Mouse (Mus musculus): ENCODE results near the gene C1rb. TPM values are rescaled to one million over a fixed set of nuclear protein-coding genes. Genes with fewer than 3 reads are reported as not detected.
"Not testable (repeated sequence)": the region's sequence is repeated elsewhere in the genome, so short reads cannot be mapped to it uniquely, and the experiment has no call there.

Gene C1rb
- polyA plus RNA-seq (2016; fragmentation: Nextera tagmentation; extraction: Ambion mirVana) = not detected in 2 replicates

GRCm38 (mm10) chr6:124570026-124570425, at the start of gene C1rb:
C1rb (plus strand) TSS chr6:124570294.
- H3K27me3 ChIP-seq = no peaks in the 10 kb centered on the region
- H3K4me1 ChIP-seq = no peaks in the 10 kb centered on the region
- H3K27ac ChIP-seq = no peak within 1 kb of the TSS
- no peaks in the 10 kb centered on the region for H3K9me3 ChIP-seq (replicated peaks)
- 2% methylated on average over 8 of the region's 8 CpGs for WGBS
- no peak for ATAC-seq (ENCODE audit: low FRiP score)
- H3K4me3 ChIP-seq = no peak within 1 kb of the TSS
- H3K4me2 ChIP-seq (replicated peaks) = no peak within 1 kb of the TSS
- H3K9ac ChIP-seq = no peak within 1 kb of the TSS
- H3K36me3 ChIP-seq = no peaks in the 10 kb centered on the region

- H3K4me2 ChIP-seq (replicated peaks); H3K36me3 ChIP-seq; H3K9me3 ChIP-seq (replicated peaks); H3K4me1 ChIP-seq; H3K9ac ChIP-seq; ATAC-seq (ENCODE audit: low FRiP score); H3K27ac ChIP-seq; H3K27me3 ChIP-seq; H3K4me3 ChIP-seq: not testable (repeated sequence)
- WGBS = 78% methylated on average over 7 of the region's 7 CpGs
These were observed 48.0 kb upstream of the C1rb start for GRCm38 (mm10) chr6:124522082-124522481.

- WGBS = 76% methylated on average over 3 of the region's 3 CpGs
- Histone ChIP-seq H3K4me2 (replicated peaks) (no peak overlapping the region), H3K9ac (no peak overlapping the region), H3K4me3 (no peak overlapping the region), H3K9me3 (replicated peaks) (no peaks in the 10 kb centered on the region), H3K36me3 (no peaks in the 10 kb centered on the region), H3K4me1 (no peaks in the 10 kb centered on the region), H3K27ac (no peak overlapping the region), H3K27me3 (no peaks in the 10 kb centered on the region)
- no peak for ATAC-seq (ENCODE audit: low FRiP score)
These were observed 42.2 kb upstream of the C1rb start for GRCm38 (mm10) chr6:124527881-124528280.

GRCm38 (mm10) chr6:124531077-124531476, 39.0 kb upstream of the C1rb start:
- H3K4me2 ChIP-seq (replicated peaks) = no peak overlapping the region
- ATAC-seq (ENCODE audit: low FRiP score) = no peak
- WGBS = 84% methylated on average over 8 of the region's 8 CpGs
- H3K27ac ChIP-seq = no peak overlapping the region
- no peaks in the 10 kb centered on the region for H3K27me3 ChIP-seq
- no peak overlapping the region for H3K4me3 ChIP-seq
- no peaks in the 10 kb centered on the region for H3K4me1 ChIP-seq
- no peaks in the 10 kb centered on the region for H3K36me3 ChIP-seq
- no peaks in the 10 kb centered on the region for H3K9me3 ChIP-seq (replicated peaks)
- no peak overlapping the region for H3K9ac ChIP-seq

GRCm38 (mm10) chr6:124536125-124536829, 33.8 kb upstream of the C1rb start:
- 78% methylated on average over 8 of the region's 8 CpGs for WGBS
- H3K27me3 ChIP-seq; H3K9me3 ChIP-seq (replicated peaks); H3K36me3 ChIP-seq; H3K9ac ChIP-seq; H3K27ac ChIP-seq; H3K4me1 ChIP-seq; H3K4me2 ChIP-seq (replicated peaks); ATAC-seq (ENCODE audit: low FRiP score); H3K4me3 ChIP-seq: not testable (repeated sequence)

- not testable (repeated sequence) for H3K9ac ChIP-seq; H3K36me3 ChIP-seq; H3K4me3 ChIP-seq; ATAC-seq (ENCODE audit: low FRiP score); H3K27me3 ChIP-seq; H3K4me2 ChIP-seq (replicated peaks); H3K9me3 ChIP-seq (replicated peaks); H3K4me1 ChIP-seq; H3K27ac ChIP-seq
- 83% methylated on average over 2 of the region's 2 CpGs for WGBS
These were observed 28.9 kb upstream of the C1rb start for GRCm38 (mm10) chr6:124541176-124541575.

- H3K9ac ChIP-seq; H3K27me3 ChIP-seq; H3K4me2 ChIP-seq (replicated peaks); H3K4me1 ChIP-seq; H3K36me3 ChIP-seq; H3K27ac ChIP-seq; H3K4me3 ChIP-seq; H3K9me3 ChIP-seq (replicated peaks); ATAC-seq (ENCODE audit: low FRiP score): not testable (repeated sequence)
- 4% methylated on average over 1 of the region's 1 CpGs for WGBS
These were observed 27.8 kb upstream of the C1rb start, which contains the start of gene C1s1 for GRCm38 (mm10) chr6:124542284-124542683. C1s1 (minus strand) TSS chr6:124542359.

- Histone ChIP-seq H3K9me3 (replicated peaks) (no peaks in the 10 kb centered on the region), H3K9ac (no peak overlapping the region), H3K27ac (no peak overlapping the region), H3K27me3 (no peaks in the 10 kb centered on the region), H3K36me3 (no peaks in the 10 kb centered on the region), H3K4me2 (replicated peaks) (no peak overlapping the region), H3K4me3 (no peak overlapping the region), H3K4me1 (no peaks in the 10 kb centered on the region)
- WGBS = 89% methylated on average over 5 of the region's 6 CpGs
- no peak for ATAC-seq (ENCODE audit: low FRiP score)
These were observed 25.6 kb upstream of the C1rb start for GRCm38 (mm10) chr6:124544466-124544865.

- no peak overlapping the region for H3K9ac ChIP-seq
- no peak overlapping the region for H3K27ac ChIP-seq
- H3K4me2 ChIP-seq (replicated peaks) = no peak overlapping the region
- no peak overlapping the region for H3K4me3 ChIP-seq
- no peaks in the 10 kb centered on the region for H3K4me1 ChIP-seq
- no peaks in the 10 kb centered on the region for H3K36me3 ChIP-seq
- no peaks in the 10 kb centered on the region for H3K27me3 ChIP-seq
- 78% methylated on average over 2 of the region's 2 CpGs for WGBS
- H3K9me3 ChIP-seq (replicated peaks) = peaks cover 8% of the 10 kb centered on the region; the same call in 1 of the 2 replicates
- ATAC-seq (ENCODE audit: low FRiP score) = no peak
These were observed 24.7 kb upstream of the C1rb start for GRCm38 (mm10) chr6:124545425-124545824.

- not testable (repeated sequence) for H3K27me3 ChIP-seq; H3K4me3 ChIP-seq; H3K4me1 ChIP-seq; ATAC-seq (ENCODE audit: low FRiP score); H3K4me2 ChIP-seq (replicated peaks); H3K9ac ChIP-seq; H3K36me3 ChIP-seq; H3K27ac ChIP-seq
- WGBS = 87% methylated on average over 3 of the region's 3 CpGs
- peaks cover 13% of the 10 kb centered on the region for H3K9me3 ChIP-seq (replicated peaks)
These were observed 22.1 kb upstream of the C1rb start for GRCm38 (mm10) chr6:124547979-124548378.

GRCm38 (mm10) chr6:124549023-124549550, 21.0 kb upstream of the C1rb start:
- no peak for ATAC-seq (ENCODE audit: low FRiP score)
- Histone ChIP-seq H3K27ac (no peak overlapping the region), H3K9me3 (replicated peaks) (peaks cover 14% of the 10 kb centered on the region), H3K4me2 (replicated peaks) (no peak overlapping the region), H3K9ac (no peak overlapping the region), H3K36me3 (no peaks in the 10 kb centered on the region), H3K27me3 (no peaks in the 10 kb centered on the region), H3K4me3 (no peak overlapping the region), H3K4me1 (no peaks in the 10 kb centered on the region)
- 91% methylated on average over 3 of the region's 3 CpGs for WGBS

- WGBS = 69% methylated on average over 22 of the region's 22 CpGs
- Histone ChIP-seq H3K36me3 (no peaks in the 10 kb centered on the region), H3K4me2 (replicated peaks) (no peak overlapping the region), H3K4me3 (no peak overlapping the region), H3K27ac (no peak overlapping the region), H3K9ac (no peak overlapping the region), H3K4me1 (no peaks in the 10 kb centered on the region), H3K27me3 (no peaks in the 10 kb centered on the region), H3K9me3 (replicated peaks) (peaks cover 14% of the 10 kb centered on the region)
- no peak for ATAC-seq (ENCODE audit: low FRiP score)
These were observed 17.3 kb upstream of the C1rb start for GRCm38 (mm10) chr6:124552766-124553165.

- H3K4me2 ChIP-seq (replicated peaks); H3K36me3 ChIP-seq; H3K9me3 ChIP-seq (replicated peaks); H3K9ac ChIP-seq; H3K27me3 ChIP-seq; ATAC-seq (ENCODE audit: low FRiP score); H3K4me1 ChIP-seq; H3K4me3 ChIP-seq; H3K27ac ChIP-seq: not testable (repeated sequence)
- WGBS = 87% methylated on average over 2 of the region's 2 CpGs
These were observed 14.1 kb upstream of the C1rb start for GRCm38 (mm10) chr6:124555956-124556355.

Measured in hindbrain, embryonic 12.5 days (tissue).